Mouse (Mus musculus): ENCODE measurements at regions not wholly inside any gene's neighbourhood (a gene's known extent, or its start where the extent isn't known, plus 50 kb on each side); places are given as distances from the start of the nearest gene placed in this dataset.

GRCm38 (mm10) chr1:35957425-35958372 lies 110.5 kb upstream of the Hs6st1 start:
- Histone ChIP-seq H3K79me2 (ENCODE audit: control insufficient read depth, insufficient read depth, low read length) (no peaks in the 10 kb centered on the region), H3K4me3 (ENCODE audit: insufficient read depth, low read depth, low read length) (no peak overlapping the region), H3K27me3 (ENCODE audit: control insufficient read depth, insufficient read depth, low read length) (no peaks in the 10 kb centered on the region), H3K27ac (replicated peaks; ENCODE audit: insufficient read depth, low read depth, low read length) (no peak overlapping the region), H3K9ac (ENCODE audit: low read depth, low read length) (no peak overlapping the region), H3K36me3 (ENCODE audit: control insufficient read depth, insufficient read depth, low read length) (no peaks in the 10 kb centered on the region), H3K4me1 (ENCODE audit: control insufficient read depth, insufficient read depth, low read length) (no peaks in the 10 kb centered on the region)
- TF ChIP-seq POLR2A (IDR thresholded peaks at IDR 0.05; ENCODE audit: extremely low read depth, insufficient read depth, low read length), result no peak
- TF ChIP-seq CTCF (IDR thresholded peaks at IDR 0.05; ENCODE audit: low read depth, low read length), result no peak
- DNase-seq (ENCODE audit: extremely low read depth, low read depth, low spot score), result no peak
- 88% methylated on average over 8 of the region's 8 CpGs for WGBS

GRCm38 (mm10) chr1:35959729-35960128 lies 108.5 kb upstream of the Hs6st1 start:
- no peak for DNase-seq (ENCODE audit: extremely low read depth, low read depth, low spot score)
- H3K79me2 ChIP-seq (ENCODE audit: control insufficient read depth, insufficient read depth, low read length), result no peaks in the 10 kb centered on the region
- 93% methylated on average over 4 of the region's 4 CpGs for WGBS
- no peak overlapping the region for H3K27ac ChIP-seq (replicated peaks; ENCODE audit: insufficient read depth, low read depth, low read length)
- TF ChIP-seq CTCF (IDR thresholded peaks at IDR 0.05; ENCODE audit: low read depth, low read length) (no peak), POLR2A (IDR thresholded peaks at IDR 0.05; ENCODE audit: extremely low read depth, insufficient read depth, low read length) (no peak)
- H3K4me3 ChIP-seq (ENCODE audit: insufficient read depth, low read depth, low read length), result no peak overlapping the region
- no peaks in the 10 kb centered on the region for H3K36me3 ChIP-seq (ENCODE audit: control insufficient read depth, insufficient read depth, low read length)
- no peaks in the 10 kb centered on the region for H3K4me1 ChIP-seq (ENCODE audit: control insufficient read depth, insufficient read depth, low read length)
- no peaks in the 10 kb centered on the region for H3K27me3 ChIP-seq (ENCODE audit: control insufficient read depth, insufficient read depth, low read length)
- H3K9ac ChIP-seq (ENCODE audit: low read depth, low read length), result no peak overlapping the region

GRCm38 (mm10) chr1:35960844-35961243 lies 107.4 kb upstream of the Hs6st1 start:
- no peaks in the 10 kb centered on the region for H3K4me1 ChIP-seq (ENCODE audit: control insufficient read depth, insufficient read depth, low read length)
- WGBS, result 58% methylated on average over 2 of the region's 2 CpGs
- DNase-seq (ENCODE audit: extremely low read depth, low read depth, low spot score), result no peak
- no peaks in the 10 kb centered on the region for H3K36me3 ChIP-seq (ENCODE audit: control insufficient read depth, insufficient read depth, low read length)
- no peak overlapping the region for H3K4me3 ChIP-seq (ENCODE audit: insufficient read depth, low read depth, low read length)
- no peaks in the 10 kb centered on the region for H3K27me3 ChIP-seq (ENCODE audit: control insufficient read depth, insufficient read depth, low read length)
- no peak overlapping the region for H3K27ac ChIP-seq (replicated peaks; ENCODE audit: insufficient read depth, low read depth, low read length)
- no peaks in the 10 kb centered on the region for H3K79me2 ChIP-seq (ENCODE audit: control insufficient read depth, insufficient read depth, low read length)
- no peak for TF ChIP-seq POLR2A (IDR thresholded peaks at IDR 0.05; ENCODE audit: extremely low read depth, insufficient read depth, low read length)
- H3K9ac ChIP-seq (ENCODE audit: low read depth, low read length), result no peak overlapping the region

- H3K79me2 ChIP-seq (ENCODE audit: control insufficient read depth, insufficient read depth, low read length), result no peaks in the 10 kb centered on the region
- no peak overlapping the region for H3K4me3 ChIP-seq (ENCODE audit: insufficient read depth, low read depth, low read length)
- WGBS, result 95% methylated on average over 6 of the region's 6 CpGs
- H3K4me1 ChIP-seq (ENCODE audit: control insufficient read depth, insufficient read depth, low read length), result no peaks in the 10 kb centered on the region
- TF ChIP-seq CTCF (IDR thresholded peaks at IDR 0.05; ENCODE audit: low read depth, low read length) (no peak), POLR2A (IDR thresholded peaks at IDR 0.05; ENCODE audit: extremely low read depth, insufficient read depth, low read length) (no peak)
- no peak for DNase-seq (ENCODE audit: extremely low read depth, low read depth, low spot score)
- H3K36me3 ChIP-seq (ENCODE audit: control insufficient read depth, insufficient read depth, low read length), result no peaks in the 10 kb centered on the region
- H3K9ac ChIP-seq (ENCODE audit: low read depth, low read length), result no peak overlapping the region
- no peak overlapping the region for H3K27ac ChIP-seq (replicated peaks; ENCODE audit: insufficient read depth, low read depth, low read length)
- no peaks in the 10 kb centered on the region for H3K27me3 ChIP-seq (ENCODE audit: control insufficient read depth, insufficient read depth, low read length)
These were observed 106.3 kb upstream of the Hs6st1 start for GRCm38 (mm10) chr1:35961923-35962322.

DNA sequence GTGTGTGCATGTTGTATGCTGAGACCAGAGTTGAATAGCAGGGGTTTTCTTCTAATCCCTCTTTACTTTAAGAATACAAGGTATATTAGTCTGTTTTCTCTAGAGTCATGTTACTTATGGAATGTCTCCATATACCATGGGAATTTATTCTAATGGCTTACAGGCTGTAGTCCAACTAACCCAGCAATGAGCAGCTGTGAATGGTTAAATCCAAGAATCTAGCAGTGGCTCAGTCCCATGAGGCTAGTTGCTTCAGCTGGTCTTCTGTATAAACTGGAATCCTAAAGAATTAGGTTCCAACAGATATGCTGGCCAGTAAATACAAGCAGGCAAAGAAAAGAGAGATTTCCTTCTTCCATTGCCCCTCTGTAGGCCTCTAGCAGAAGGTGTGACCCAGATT lies 99.7 kb upstream of the Hs6st1 start:
- Histone ChIP-seq H3K27me3 (ENCODE audit: control insufficient read depth, insufficient read depth, low read length) (no peaks in the 10 kb centered on the region), H3K9ac (ENCODE audit: low read depth, low read length) (no peak overlapping the region), H3K4me3 (ENCODE audit: insufficient read depth, low read depth, low read length) (no peak overlapping the region), H3K79me2 (ENCODE audit: control insufficient read depth, insufficient read depth, low read length) (no peaks in the 10 kb centered on the region), H3K4me1 (ENCODE audit: control insufficient read depth, insufficient read depth, low read length) (no peaks in the 10 kb centered on the region), H3K27ac (replicated peaks; ENCODE audit: insufficient read depth, low read depth, low read length) (no peak overlapping the region), H3K36me3 (ENCODE audit: control insufficient read depth, insufficient read depth, low read length) (no peaks in the 10 kb centered on the region)
- no peak for TF ChIP-seq POLR2A (IDR thresholded peaks at IDR 0.05; ENCODE audit: extremely low read depth, insufficient read depth, low read length)
- no peak for TF ChIP-seq CTCF (IDR thresholded peaks at IDR 0.05; ENCODE audit: low read depth, low read length)
- no peak for DNase-seq (ENCODE audit: extremely low read depth, low read depth, low spot score)
